Mouse (Mus musculus): Measurements from ENCODE around the gene Wbp1.

DNA sequence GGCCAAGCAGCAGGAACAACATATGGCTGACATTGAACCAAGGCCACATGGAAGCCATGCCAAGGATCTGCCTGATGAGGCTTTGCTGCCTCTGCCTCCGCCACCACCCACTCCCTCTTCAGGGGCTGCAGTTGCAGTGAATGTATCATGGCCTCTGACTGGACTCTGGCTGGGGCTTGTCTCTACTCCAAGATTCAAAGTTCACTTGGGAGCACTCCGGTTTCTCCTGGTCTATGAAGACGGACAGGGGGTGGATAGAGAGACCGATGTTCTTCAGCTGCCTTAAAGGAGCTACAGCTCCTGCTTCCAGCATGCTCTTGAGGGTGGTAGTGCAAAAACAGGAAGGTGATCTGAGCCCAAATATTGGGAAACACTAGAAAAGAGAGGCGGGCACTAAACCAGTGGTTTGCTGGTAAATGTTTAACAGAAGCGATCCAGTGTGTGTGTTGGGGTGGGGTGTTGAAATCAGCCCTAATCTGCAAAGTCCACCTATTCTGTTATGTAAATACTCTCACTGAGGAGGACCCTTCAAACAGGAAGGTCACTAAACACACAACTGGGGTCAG, 10.2 kb upstream of the Wbp1 start:
- no peak for TF ChIP-seq EP300 (IDR thresholded peaks at IDR 0.05; ENCODE audit: low read depth)
- no peak for TF ChIP-seq CTCF (IDR thresholded peaks at IDR 0.05; ENCODE audit: low read depth)

Measured in heart, postnatal 0 days (tissue).